Mouse (Mus musculus) spleen, postnatal 36 days (tissue): ENCODE results near the gene Qsox1.

Source experiments
- DNase-seq, 2 experiments: peaks; one replicate each; pipeline ENCODE4 v3.0.0; 2022; ENCODE audit warnings: low spot score in 2 of 2, mixed read lengths in 1 of 2

The Qsox1 gene

DNA sequence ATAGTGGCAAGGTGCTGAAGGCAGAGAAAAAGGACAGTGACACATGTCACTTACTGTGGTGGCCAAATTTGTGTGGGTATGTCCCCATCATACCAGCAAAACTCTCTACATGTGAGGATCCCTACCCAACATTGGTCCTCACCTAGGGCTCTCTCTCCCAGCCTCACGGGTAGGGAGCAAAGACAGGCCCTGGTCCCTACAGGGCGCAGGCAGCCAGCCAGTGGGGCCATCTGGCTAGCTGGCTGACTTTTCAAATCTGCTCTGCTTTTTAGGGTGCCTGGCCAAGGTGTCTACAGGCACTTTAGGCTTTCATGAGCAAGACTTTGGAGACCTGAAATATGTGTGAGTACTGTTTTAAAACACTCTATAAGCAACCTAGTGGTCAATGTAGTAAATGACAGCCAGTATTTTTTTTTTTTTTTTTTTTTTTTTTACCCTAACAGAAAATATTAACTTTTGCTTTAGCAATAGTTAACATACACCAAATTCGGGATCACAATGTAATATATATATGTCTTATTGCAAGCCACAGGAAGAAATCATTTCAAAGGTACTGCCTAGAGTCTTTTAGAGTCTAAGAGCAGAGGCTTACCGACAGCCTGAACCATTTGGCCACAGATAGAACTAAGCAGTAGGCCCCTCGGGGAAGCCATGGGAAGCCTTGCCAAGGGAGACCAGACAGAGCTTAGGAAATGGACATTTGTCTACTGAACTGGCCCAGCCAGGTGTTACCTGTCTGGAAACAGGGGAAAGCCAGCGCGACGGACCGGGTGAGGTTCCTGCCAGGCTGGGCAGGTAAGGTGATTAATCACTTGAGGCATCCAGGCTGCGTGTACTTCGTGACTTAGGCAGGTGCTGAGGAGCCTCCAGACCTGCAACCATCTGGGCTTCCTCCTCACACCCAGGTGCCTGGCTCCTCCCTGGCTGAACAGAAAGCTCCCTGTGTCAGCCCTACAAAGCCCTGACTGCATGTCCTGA lies 11.4 kb downstream of the Qsox1 start:
- no peak for DNase-seq

DNA sequence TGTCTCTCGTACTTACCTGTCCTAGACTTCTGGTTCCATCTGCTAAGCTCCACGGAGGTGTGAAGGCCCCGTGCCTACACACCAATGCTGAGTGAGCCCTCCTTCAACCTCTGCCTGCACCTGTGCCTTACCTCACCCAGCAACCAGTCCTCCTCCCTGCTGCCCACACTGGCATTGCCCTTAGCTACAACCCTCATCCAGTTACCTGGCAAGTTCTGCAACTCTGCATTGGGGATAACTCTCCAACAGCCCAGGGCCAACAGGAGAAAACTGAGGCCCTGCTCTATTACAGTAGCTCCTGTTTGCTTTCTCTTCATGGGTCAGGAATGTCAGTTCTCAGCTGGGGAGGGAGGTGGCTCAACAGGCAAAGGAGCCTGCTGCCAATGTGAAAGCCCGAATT lies 14.7 kb downstream of the Qsox1 start:
- DNase-seq: no peak

DNA sequence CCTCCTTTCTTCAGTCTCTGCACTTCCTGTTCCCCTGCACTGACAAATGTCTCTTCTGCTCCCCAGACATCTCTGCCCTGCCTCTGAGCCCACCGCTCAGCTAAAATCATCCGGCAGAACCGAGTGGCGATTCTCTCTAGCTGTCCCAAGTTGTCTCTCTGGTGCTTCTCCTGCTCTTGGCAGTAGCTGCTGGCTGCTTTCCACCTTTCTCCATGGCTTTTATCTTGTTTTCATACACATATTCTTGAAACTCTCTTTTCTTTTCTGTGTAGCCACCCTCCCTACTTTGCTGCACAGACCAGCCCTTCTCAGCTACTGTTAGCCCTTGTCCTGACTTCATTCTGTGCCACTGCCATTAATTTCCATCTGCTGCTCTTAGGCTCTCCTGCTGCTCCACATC lies 15.3 kb downstream of the Qsox1 start:
- no peak for DNase-seq

DNA sequence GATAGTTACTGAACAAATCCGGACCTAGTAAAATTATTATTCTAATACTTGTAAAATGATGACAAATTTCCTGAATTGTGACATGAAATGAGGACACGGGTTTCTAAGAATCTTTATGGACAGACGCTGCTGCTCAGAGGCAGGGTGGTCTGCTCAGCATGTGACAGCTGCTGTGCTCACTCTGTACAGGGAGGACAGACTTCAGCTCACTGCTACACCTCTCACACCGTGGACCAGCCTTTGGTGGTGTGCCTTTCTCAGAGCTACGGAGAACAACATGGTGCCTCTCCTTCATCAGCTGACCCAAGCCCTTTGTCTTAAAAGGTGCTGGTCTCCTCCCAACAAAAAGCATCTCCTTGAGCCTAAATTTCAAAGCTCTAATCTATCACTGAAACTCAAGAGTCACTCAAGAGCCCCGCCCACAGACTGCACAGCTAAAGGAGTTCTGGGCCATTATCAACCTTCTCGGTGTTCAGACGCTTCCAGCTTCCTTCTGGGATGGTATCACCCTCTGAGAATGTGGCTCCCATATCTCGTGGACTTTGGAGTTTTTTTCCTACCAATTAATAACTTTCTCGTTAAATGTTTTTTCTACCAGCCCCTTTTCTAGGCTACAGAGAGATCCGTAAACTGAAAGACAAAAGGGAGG lies 15.8 kb downstream of the Qsox1 start:
- no peak for DNase-seq

DNA sequence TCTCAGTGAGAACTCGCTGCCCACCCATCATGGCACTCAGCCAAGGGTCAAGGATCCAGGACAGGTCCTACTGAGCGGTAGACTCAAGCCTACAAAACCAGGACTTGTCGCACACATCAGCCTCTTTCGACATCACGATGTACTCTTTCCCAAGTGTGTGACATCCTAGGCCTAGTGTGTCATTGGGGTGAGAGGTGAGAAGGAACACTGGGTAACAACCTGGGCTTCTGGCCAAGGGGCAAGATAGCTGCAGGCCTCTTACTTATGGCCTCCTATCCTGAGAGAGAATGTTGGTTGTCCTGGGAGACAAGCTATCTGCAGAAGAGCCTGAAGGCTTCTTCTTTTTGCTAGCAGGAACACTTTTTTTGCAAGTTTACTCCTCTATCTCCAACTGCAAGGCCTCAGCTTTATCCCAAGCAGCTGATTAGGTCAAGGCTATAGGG lies 16.9 kb downstream of the Qsox1 start:
- DNase-seq: no peak

DNA sequence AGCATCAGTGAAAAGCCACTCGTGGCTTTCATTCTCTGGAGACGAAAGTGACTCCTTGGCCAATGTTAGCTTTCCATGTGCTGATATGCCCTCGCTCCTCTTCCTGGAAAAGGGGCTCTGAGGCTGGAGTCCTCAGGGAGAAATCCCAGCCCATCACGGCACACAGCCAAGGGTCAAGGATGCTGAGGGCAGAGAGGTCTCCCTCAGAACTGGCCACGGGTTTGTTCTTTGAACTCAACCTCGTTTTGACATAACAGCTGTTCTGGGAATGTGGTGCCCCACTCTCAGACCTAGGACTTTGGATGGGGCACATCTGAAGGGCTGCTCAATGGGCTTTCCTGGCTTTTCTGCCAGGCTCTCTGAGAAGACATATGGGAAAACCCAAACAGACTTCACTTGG lies 17.8 kb downstream of the Qsox1 start:
- DNase-seq: no peak

DNA sequence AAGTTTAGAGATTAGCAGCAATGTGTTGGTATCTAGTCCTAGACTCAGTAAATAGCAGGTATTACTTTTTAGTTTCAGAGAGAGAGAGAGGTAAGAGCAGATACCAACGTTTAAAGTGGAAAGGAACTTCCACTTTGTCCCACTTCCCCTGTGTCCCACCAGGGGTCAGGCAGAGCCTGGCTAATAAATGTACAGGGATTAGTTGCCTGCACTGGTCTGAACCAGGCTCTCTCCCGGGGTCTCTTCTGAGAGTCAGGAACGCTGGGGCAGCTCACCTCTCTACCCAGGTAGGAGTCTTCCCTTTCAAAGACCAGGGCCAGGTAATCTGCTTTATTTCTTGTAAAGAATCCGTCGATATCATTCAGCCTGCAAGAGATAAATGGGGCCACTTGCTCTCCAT lies 20.8 kb downstream of the Qsox1 start:
- no peak for DNase-seq

DNA sequence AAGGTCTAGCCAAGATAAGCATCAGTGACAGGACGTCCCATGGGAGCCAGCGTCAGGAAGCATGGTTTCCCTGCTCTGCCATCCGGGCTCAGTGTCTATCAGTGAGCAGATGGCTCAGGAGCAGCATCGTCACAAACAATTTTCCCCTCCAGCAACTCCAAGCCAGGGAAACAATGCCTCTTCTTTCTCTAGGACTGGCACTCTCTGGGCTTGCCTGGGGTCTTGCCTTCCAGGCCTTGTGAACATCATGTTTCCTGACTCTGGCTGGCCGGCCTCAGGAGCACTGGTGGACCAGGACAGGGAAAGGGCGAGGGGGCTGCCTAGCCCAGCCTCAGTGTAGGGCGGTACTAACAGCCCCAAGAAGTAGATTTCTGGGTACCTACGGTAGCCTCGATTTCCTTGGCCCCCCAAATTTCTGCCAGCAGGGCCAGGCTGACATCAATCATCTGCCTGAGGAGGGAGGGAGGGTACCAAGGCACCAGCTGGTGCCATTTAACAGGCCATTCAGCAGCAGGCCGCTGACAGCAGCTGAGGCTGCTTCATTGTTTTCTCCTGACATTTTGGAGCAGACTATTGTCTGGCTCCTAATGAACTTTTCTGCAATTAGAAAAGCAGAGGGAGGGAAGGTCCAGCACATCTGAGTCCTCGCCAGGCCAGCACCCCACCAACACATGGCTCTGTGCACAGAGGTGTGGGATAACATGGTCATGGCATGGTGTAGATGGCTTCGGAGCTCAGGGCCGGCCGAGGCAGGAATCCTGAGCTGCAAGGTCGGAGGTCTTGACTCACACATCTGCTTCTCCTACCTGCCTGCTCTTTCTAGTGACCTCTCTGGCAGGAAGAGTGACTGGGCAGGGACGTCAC lies 22.3 kb downstream of the Qsox1 start:
- no peak for DNase-seq

DNA sequence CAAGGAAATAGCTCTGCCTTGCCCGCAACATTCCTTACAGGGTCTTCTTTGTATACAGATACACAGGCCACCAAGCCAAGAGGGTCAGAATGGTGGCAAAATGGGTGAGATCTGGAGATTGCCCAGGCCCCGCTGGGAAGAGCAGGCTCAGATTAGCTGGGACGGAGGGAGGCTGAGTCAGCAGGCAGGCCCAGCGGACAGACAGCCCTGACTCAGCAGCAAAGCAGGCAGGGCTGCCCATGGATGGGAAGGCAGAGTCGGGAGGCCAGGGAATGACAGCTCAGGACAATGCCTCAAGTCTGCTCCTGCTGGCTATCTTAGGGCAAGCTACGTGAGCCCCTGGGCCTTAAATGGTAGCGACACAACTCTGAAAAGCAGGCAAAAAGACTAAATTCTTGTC lies 26.8 kb downstream of the Qsox1 start:
- DNase-seq: no peak

DNA sequence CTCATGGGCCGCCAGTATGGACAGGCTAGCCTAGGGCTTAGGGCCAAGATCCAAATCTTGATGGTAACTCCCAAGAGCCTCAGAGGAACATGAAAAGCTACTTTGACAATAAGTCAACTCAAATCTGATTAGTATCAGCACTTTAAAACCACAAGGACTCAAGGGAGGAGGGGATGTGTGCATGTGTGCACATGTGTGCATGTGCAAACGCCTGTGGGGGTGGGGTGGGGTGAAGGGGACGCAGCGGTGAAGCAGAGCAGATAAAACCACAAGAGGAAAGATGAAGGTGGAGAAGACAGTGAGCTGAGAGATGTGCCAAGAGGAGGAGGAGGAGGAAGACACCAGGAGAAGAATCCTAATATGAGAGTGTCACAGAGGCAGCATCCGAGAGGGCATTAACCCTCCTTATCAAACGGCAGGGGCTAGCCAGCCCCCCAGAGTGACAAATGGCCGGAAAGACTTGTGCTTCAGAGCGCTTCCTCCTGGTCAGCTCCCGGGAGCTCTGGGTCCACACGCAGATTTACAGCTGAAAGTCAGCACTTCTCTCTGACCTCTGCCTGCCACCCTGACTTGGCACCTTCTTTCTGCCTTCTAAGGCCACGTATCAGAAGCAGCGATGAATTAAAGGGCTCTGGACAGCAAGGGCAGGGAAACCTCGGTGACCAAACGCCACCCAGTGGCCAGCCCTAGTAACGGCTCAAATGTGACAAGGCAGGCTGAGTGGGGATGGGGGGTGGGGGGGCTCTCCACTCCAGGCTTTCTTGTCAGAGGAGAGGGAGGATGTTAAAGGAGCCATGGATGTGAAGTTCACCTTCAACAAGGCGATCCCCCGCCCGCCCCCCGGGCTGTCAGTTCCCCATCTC lies 28.1 kb downstream of the Qsox1 start:
- peak; percentile 19 to 23 for DNase-seq

DNA sequence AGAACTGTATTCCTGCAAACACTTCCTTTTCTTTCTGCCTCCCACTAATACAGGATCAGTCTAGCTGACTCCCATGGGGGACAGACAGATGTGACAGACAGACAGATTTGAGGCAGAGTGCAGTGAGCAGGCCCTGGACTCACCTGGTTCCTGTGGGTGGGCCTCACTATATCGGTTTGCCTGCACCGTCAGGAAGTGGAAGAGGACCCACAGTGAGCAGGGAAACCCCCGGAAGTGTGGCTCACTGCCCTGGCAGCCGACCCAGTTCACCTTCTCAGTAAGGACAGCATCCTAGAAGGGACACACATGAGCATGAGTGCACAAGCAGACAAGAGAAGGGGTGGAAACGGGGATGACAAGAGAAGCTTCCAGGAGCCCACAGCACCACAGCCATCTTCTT lies 30.3 kb downstream of the Qsox1 start:
- DNase-seq: peak; percentile 68 to 70

DNA sequence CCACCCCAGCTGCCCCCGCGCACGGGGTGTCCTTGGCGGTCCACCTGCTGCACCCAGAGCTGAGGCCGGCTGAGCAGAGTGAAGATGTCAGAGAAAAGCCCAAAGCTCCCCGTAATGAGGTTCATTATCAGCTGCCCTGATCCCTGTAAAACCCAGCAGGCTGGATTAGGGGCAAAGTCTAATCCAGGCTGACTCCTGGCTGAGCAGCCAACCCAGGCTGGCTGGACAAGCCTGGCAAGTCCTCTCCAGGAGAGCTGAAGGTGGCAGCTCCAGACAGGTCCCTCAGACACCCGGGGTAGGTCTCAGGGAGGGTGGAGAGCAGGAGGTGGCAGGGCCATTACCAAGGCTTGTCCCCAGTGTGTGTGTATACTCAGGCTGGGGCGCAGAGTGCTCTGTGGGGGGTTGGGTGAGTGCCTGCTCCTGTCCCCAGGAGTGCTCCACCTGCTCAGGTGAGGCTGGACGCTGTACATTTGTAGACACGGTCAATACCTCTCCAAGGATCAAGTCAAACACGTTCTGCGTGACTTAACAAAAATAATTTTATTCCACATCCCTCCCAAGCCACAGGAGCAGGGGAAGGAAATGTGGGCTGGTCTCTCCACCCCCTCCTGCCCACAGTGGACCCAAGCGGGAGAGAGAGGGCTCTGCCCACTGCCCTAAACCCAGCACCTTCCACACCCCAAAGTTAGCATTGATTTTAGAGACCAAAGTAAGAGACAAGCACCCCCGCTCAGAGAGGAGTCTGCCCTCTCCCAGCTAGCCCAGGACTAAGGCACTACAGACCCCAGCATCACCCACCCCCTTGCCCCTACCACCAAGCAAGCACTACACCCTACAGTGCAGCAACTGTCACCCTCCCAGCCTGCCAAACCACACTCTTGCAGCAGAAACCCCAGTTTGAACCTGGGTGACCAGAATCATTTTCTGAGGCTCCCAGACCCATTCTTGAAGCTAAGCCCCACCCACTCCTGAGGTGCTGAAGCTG lies 34.8 kb downstream of the Qsox1 start:
- DNase-seq: no peak

DNA sequence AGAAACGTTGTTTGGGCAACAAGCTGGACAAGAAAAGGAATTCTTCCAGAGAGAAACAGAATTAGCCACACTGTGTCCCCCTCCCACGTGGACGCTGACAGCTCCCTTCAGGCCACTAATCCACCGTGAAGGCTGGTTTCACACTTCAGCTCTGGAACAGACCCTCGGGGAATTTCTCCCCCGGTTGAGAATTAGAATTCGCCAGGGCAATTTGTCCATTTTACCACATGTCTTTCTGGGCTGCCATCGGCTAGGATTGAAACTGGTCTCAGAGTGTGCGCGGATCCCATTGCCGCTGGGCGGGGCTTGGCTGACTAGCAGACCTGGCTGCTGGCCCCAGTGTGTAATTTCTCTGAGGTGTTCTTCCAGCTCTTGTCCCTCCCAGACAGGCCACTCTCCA lies 53.5 kb downstream of the Qsox1 start:
- DNase-seq: no peak

DNA sequence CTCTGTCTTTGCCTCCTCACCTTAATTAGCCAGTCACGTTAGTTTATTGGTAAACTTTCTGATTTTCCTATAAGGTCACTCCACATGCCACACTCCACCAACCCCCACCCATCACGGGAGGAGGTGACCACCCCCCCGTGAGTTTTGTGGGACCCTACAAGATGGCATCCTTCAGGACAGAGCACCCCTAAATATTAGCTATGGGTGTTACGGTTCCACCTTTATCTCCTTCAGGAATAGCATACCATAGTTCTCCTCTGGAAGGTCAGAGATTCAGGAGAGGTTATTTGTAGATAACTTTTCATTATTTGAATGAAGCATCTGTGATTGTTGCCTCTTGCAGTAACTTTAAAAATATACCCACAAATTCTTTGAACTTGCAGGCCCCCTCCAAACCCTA lies 54.0 kb downstream of the Qsox1 start:
- no peak for DNase-seq

DNA sequence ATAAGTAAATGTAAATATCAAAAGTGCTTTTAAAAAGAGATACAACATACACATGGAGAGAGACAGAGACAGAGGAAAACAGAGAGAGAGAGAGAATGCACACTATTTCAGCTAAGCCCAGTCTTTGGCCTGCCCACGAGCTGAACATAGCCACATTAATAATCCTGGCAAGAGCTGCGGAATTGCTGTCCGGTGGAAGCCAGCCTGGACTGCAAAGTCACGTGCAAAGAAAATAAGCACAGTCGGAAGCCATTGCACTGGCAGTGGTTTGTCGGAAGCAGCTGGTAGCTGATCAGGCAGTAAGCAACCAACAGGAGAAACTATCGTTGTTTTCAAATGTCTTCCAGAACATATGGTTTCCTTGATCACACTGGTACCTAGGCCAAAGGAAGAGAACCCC lies 55.1 kb downstream of the Qsox1 start:
- no peak for DNase-seq

DNA sequence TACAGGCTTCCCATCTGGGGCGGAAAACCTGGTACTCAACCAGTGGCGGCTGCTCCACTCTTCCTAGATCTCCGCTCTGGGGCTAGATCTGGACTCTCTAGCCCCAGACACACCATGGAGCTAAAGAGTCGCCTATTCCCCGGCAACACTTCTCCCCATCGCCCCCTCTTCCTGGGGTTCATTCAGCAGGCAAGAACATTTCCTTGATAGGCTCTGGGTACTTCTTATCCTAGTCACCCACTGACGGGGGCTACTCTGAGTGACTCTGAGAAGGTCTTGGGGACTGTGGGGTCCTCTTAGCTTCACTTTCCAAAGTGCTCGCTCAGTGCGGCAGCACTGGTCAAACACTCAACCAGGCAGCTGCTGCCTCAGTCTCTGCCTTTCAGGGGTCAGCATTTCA lies 59.3 kb downstream of the Qsox1 start:
- no peak for DNase-seq

DNA sequence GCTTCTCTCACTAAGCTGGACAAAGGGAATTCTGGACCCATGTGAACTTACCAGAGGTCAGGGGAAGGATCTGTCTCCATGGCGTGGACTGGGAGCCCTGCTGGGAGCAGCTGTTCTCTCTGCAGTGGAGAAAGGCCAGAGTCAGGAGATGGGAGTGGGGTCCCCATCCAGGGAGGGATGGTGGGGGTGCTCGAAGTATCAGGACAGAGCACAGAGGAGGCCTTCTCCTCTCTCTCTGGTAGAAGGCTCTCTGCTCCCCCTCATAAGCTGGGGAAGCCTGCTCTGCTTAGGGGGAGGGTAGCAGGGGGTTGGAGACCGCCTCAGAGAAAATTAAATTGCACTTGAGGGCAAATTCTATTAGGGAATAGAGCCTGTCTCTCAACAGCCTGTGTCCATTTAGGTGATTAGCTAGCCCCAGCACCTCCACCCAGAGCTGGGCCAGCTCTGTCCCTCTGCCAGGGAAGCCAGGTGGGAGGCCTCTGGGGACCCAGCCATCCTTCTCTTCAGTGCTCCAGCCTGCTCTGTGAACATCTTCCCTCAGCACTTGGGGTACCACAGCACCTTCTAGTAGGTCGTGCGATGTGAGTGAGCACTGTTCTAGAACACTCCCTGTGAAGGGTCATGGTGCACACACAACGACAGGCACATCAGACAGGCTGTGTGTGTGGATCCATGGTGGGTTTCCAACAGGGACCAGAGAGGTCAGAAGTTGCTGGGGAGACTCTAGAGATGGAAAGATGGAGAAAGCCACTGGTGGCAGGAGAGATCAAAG lies 61.0 kb downstream of the Qsox1 start, which contains the start of gene Lhx4:
Gene Lhx4 (minus strand): TSS at position 201 of the 772 bp plus-strand sequence.
- no peak for DNase-seq

DNA sequence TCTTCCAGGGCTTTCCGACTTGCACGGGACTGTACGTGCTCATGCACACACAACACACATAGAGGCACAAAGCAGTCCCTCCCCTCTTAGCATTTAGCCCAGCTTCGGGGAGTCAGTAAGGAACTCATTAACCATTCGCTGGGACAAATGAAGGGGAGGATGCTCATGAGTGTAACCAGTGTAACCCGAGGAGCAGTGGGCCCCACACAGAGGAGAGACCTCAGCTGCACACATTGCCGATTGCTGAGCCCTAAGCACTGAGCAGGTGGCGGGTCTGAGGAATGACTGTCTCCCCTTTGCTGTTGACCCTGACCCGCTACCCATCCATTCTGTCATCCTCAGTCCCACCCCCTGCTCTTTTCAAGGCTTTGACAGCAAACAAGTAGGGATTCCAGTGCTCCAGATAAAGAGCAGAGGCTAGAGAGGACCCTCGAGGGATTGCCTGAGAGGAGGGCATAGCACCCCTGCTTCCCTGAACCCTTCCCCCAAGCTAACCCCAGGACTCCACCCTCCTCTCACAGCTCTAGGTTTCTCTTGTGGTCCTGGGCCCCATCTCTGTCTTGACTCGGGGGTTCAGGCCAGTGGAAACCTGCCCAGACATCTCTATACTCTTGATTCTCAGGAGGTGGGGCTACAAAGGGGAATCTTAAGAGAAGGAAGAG lies 62.0 kb downstream of the Qsox1 start:
- DNase-seq: no peak

DNA sequence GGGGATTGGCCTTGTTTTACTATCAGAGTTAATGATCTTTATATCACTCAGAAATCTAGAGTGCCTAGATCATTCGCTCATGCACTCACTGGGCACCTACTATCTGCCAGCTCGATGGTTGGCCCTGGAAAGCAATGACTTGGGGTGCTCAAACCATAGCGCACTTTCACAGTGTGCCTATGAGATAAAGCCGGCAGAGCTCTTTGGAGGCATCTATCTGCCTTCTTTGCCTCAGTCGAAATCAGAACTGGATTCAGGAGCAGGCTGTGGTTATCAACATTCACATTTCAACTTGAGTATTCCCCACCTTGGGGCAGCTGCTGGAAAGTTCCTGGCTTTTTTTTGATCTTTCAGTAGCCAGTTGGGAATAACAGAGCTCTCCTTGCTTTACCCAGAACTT lies 64.8 kb downstream of the Qsox1 start:
- no peak for DNase-seq
